Mouse (Mus musculus): ENCODE data around the gene Tagap.
"Not testable (repeated sequence)": the region's sequence is repeated elsewhere in the genome, so short reads cannot be mapped to it uniquely, and the experiment has no call there.

Tagap gene

DNA sequence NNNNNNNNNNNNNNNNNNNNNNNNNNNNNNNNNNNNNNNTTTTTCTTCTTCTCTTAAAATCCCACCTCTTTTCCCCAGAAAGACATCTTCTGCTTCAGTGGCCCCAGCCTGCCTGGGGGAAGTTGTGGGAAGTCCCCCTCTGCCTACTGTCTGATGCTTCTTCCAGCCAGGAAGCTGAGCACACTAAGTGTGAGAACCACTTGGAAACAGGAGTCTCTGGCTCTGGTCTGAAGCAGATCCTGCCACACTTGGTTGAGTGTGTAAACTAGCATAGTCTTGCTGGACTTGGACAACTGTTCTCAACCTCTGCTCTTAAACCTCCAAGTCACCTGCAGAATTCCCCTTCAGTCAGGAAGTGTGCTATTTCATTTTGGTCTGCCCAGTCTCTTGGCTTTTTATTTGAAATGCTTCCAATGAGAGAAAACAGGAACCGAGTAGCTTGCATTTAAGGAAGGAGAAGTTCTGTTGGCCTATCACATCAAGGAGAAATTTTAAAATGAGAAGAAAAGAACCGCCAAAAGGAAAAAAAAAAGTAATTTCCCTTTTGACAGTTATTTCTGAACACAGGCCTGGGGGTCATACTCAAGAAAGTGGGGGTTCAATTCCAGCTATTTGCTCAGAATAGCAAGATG is 11.1 kb upstream of the Tagap start:
- no peak for DNase-seq (ENCODE audit: low read depth, low spot score)

DNA sequence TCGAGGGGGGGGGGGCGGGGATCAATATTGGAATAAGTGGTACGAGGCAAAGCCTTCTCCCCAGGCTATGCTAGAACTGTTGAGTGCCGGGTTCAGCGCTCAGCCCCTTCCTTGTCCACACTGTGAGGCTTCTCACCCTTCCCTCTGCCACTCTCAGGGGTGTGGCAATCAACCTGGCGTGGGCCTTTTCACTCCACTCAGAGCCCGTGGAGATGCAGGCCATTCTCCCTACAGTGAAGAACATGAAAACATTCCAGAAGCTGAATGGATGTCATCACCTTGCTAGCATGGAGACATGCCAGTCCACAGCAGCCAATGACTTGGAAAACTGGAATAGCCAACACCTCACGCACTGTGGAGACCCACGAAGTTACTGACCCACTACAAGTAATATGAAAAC is 10.0 kb upstream of the Tagap start:
- no peak for DNase-seq (ENCODE audit: low read depth, low spot score)

DNA sequence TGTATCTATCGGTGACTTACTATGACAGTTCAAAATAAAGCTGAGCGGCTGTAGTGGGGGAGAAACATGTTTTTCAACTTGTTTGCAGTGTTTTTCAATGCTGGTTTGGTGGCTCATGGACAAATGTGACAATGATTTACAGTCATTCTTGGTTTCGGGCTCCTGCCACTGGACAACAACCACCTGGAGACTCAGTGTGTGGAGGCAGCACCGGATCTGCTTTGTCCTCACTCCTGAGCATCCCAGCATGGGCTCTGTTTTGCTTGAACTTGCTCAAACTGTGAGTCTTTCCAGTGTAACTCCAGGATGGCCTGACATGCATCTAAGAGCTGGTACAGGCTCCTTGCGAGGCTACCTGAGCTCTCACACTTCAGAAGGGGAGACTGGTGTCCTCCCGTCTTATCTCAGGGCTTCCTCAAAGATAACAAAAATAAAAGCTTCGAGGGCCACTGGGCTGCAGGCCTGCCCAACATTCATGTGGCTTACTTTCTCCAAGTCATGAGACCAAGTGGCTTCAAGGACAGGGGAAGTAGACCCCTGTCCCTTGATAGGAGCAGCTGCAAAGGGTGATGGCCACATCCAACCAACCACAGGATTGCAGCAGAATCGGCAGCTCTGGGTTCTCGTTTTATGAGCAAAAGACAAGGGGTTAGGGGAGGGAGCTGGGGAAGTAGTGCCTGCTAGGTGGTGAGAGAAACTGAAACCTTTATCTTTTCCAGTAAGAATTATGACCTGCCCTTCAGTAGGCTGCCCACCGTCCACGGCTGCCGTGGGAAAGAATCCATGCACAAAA is 8.8 kb upstream of the Tagap start:
- no peak for DNase-seq (ENCODE audit: low read depth, low spot score)

DNA sequence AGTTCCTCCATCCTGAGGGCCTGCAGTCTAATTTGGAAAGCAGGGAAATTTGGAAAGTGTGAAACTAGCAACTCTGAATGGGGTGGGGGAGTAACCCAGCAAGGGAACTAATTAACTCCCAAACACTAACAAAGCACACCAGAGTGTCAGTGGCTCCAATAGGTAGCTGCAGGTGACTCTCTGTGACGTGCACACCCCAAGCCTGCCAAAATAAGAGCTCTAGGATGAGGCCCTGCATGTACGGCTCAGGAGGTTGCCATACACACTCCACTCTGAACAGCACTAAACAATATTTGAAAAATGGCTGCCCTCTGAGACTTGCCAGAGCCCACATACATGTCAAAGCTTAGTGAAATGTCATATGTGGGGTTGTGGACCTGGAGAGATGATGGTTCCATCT is 7.4 kb upstream of the Tagap start:
- no peak for DNase-seq (ENCODE audit: low read depth, low spot score)

DNA sequence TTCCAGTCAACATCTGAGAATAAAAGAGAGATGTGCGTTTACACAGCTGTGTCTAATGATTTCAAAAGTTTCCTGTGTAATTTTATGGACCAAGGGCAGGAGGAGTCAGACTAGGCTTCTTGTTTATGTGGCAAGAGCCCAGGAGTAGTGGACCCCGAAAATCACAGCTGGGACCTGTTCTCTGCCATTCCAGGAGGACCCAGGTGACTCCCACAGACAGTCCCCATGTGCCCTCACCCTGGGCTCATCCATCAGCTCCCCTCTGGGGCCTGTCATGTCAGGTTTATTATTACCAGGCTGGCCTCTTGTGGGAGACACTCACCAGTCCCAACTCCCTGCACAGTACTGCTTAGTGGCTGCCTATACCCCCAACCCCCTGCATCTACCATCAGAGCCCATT is 6.6 kb upstream of the Tagap start:
- DNase-seq (ENCODE audit: low read depth, low spot score): no peak

DNA sequence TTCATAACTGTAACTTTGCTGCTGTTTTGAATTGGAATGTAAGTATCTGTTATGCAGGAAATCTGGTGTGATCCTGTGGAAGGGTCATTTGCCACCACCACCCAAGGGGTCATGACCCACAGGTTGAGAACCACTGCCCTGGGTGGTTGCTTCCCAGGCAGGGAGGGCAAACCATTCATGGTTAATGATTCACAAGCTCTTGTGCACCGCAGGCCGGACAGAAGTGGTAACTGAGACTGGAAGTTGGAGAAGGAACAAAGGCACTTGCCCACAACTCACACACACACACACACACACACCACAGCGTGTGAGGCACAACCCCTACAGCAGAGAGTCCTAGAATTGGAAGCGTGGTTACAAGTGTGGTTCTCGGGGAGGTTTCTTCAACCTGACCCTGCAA is 3.2 kb upstream of the Tagap start:
- no peak for DNase-seq (ENCODE audit: low read depth, low spot score)

DNA sequence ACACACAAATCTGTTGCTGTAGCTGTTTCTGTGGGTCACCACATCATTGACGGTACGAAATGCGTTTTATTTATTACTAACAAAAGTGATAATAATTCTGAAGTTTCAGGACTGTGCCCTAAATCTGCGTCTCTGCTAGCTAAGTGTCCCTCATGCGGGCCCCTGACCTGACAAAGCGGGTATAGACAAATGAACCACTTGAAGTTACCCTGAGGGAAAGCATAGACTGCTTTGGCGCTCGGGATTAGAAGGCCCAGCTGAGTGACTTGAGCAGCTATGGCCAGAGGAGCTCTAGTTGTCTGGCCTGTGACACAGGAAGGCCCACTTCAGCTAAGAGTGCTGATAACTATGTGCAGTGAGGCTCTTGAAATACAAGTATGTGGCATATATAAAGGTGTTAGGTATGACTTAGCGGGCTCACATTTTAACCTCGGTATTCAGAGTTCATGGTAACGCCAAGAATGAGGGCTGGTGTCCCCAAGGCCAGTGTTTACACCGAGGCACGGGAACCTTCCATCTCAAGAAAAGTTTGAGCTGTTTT is 1.5 kb upstream of the Tagap start:
- DNase-seq (ENCODE audit: low read depth, low spot score): no peak

DNA sequence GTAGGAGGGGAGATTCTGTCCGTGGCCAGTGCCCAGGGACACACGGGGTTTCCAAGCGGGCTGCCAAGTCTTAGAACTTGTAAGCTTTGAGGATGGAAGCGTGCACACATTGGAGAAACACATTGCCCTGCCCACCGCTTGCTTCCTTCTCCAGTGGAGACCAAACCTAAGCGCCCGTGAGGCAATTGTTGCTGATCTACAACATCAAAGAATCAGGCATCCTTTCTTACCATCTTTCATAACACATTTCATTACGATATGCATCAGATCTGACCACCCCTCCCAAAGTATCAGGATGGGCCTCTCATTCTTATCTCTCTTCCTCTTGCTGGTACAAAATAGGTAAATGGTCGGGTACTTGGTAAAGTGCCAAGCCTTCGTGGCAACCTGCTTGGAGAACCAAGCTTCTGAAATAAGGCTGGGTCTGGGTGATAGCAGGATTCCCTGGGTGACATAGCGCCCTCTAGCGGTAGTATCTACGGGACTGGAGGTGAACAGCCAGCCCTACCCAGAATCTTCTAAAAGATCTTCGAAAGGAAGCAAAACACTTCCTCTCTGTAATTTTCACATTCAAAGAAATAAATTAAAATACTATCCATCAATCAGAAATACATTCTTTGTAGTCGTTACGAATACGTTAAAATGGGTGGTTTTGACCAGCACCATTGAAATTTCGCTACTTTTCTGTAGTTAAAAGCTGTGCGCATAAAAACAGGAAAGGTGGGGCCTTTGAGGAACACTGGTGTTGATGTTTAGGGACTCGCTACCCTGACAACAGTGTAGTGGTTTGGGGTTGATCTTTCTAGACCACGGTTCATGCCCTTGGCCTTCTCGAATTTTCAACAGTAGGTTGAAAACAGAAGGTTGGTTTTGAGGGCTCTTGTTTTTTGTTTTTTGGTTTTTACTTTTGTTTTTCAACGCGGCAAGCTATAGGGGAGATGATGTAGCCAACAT is 2.1 kb downstream of the Tagap start:
- peak; percentile 36 for DNase-seq (ENCODE audit: low read depth, low spot score)

DNA sequence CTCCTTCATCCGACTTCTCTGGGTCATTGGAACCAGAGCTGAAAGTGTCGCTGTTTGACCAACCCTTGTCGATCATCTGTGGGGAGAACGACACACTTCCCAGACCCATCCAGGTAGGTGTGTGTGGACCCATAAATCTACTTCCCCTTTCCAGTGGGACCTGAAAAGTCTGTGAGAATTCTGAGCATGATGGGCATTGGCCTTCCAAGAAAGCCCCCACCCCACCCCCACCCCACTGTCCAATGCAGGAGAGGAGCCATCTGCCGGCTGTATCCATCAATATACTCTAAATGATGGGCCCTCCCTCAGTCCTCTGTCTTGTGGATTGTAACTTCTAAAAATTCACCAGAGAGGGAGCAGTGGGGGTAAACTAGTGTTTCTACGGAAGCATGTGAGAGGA is 2.9 kb downstream of the Tagap start:
- no peak for DNase-seq (ENCODE audit: low read depth, low spot score)

DNA sequence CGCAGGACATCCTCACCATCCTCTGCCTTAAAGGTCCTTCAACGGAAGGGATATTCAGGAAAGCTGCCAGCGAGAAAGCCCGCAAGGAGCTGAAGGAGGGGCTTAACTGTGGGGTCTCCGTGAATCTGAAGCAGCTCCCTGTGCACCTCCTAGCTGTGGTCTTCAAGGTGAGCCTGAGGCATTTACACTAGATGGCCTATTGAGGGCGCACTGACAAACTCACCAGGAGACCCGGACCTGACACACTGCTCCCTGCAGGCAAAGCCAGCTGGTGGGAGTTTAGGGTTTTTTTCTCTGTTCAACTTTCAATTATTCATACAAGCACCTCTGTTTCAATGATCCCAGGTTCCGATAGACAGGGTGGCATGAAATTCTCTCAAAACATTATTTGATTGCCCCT is 3.5 kb downstream of the Tagap start:
- DNase-seq (ENCODE audit: low read depth, low spot score): no peak

DNA sequence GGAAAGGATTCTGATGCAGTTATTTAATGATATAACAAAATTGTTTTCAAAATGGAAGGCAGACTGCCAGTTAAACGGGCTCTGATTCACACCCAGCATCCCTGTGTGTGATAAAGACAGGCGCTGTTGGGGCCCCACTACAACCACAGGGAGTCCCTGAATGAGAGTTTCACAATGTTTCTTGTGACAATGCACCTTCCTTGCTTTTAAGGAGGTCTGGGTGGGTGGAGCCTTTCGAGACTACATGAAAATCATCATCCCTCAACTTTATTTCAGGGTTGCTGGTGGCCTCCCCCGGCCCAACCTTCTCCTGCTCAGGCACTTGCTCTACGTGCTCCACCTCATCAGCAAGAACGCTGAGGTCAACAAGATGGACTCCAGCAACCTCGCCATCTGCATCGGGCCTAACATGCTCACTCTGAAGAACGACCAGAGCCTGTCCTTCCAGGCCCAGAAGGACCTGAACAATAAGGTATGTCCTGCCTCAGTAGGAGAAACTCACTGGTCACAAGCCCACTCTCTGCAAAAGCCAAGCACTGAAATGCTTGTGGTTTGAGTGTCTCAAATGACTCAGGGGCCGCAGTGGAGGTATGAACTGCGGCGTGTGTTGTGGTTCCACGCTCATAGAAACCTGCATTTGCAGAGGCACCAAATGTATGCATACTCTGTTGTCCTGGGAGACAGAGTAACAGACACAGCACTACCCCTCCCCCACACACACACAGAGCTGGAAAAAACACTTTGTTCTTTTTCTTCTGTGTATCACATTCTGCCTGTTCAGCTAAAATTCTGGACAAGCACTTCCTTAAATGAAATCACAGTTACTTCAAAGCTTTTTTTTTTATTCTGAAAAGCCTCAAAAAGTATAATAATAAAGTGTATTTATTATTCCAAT is 5.5 kb downstream of the Tagap start:
- no peak for DNase-seq (ENCODE audit: low read depth, low spot score)

DNA sequence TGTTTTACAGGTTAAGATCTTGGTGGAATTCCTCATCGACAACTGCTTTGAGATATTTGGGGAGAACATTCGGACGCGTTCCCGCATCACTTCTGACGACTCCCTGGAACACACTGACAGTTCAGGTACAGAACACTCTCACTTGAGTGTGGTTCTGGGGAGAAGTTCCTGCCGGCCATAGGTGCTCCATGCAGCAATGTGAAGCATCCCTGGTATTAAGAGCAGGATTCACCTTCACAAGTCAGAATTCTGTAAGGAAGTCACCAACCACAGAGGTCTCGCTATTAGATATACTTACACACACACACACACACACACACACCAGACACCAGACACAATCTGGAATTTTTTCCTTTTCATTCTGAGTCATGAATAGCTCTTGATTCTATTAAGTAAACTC is 6.3 kb downstream of the Tagap start:
- DNase-seq (ENCODE audit: low read depth, low spot score): not testable (repeated sequence)

DNA sequence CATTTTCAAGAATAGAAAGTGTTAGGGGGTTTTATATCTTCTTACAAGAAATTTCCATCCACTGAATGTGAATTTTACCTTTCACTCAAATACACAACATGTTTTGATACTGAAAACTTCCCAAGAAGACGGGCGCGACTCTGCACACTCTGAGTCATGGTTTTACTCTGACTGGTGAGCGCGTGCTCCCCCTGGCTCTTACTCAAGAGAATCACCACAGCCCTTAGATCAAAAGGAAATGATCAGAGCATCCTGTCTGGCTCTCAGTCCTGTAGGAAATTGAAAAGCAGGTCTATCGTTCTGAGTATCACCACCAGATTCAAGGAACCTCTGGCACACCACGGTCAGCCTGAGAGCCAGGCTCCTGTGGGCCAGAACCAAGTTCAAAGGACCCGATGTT is 13.8 kb downstream of the Tagap start:
- DNase-seq (ENCODE audit: low read depth, low spot score): no peak

DNA sequence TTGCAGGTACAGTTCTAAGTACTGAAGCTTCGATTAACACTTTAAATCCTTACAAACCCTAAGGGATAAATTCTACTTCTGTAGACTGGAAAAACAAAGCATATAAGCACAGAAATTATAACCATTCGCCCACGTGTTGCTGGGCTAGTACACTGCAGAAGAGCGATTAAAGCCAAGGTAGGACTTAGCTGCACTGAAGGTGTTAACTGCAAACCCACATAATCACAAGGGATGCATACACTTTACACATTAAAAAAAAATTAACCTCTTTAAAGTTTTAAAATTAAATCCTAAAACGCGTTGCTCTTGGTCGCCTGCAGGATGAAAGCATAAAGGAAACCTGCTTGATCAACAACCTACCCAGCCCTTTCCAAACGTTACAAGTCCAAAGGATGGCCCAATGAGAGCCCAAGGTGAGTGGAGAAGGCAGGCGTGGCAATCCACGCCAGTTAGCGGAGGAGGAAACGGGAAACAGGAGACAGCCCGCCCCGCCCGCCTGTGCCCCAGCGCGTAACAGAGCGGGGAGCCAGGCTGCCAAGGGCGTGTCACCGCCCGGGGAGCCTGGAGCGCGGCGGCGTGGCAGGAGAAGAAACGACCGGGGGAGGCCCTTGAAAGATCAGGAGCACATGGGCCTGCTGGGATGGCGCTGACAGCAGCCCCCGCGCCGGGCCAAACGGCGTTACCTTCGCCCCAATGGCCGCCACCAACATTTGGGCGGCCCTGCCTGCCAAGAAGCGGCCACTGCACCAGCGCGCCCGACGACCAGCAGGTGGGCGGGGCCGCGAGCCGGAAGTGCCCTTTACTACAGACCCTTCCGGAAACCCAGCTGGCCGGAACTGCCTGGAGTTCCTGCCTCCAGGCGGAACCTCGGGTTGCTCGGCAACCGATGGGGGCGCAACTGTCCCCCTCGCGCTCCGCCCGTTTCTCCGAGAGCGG is 19.6 kb downstream of the Tagap start, which contains the start of gene Rsph3a:
Gene Rsph3a (plus strand): TSS at position 498 of the 936 bp plus-strand sequence.
- peak; percentile 90 for DNase-seq (ENCODE audit: low read depth, low spot score)

DNA sequence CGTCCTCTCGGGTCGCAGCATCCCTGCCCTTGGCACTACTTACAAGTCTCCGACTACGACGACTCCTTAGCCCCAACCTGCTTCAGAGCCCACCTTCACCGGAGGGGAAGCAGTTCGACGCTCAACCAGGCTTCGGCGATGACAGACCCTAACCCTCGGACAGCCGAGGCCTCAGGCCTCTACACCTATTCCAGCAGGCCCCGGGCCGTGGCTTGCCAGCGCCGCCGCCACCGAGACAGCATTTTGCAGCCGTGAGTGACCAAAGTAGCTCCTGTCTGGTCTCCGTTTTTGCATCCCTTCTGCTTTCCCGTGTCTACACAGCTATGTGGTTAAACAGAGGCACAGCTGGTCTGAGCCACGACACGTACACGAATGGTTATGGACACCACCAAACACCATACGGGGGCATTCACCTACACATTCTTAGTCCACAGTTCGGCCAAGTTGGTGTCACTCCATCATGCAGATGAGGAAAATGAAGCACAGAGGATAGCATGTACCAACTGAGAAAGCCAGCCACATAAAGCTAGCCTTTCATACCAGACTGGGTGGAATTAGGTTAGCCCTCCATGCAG is 20.3 kb downstream of the Tagap start:
- DNase-seq (ENCODE audit: low read depth, low spot score): not testable (repeated sequence)

DNA sequence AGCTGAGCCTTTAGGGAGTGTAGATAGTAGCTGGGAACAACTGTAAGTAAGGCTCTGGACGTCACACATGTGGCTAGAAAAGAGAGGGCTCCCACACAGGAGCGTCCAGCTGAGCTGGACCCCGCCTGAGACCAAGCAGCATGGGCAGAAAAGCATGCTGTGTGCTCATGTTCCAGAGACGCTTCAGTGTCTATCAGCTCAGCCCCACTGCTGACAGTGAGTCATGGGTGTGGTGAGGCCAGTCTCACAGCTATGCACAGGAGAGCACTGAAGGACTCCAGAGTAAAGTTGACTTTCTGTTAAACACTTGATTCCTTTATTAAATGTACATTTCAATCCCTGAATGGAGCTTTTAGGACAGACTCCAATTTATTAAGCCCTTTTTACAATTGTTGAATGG is 25.5 kb downstream of the Tagap start:
- not testable (repeated sequence) for DNase-seq (ENCODE audit: low read depth, low spot score)

DNA sequence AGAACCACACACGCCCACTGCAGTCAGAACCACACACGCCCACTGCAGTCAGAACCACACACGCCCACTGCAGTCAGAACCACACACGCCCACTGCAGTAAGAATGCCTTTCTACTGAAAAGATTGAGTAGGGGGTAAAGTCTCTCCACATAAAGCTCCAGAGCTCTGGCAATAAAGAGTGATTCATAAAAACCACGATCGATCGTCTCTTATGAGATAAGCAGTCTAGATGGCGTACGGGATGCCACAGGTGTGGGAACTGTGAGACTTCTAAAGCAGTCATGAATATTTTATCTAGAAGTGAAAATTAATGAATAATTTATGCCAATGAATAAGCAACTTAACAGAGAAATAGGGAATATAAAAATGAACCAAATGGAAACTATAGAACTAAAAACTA is 31.4 kb downstream of the Tagap start:
- not testable (repeated sequence) for DNase-seq (ENCODE audit: low read depth, low spot score)

DNA sequence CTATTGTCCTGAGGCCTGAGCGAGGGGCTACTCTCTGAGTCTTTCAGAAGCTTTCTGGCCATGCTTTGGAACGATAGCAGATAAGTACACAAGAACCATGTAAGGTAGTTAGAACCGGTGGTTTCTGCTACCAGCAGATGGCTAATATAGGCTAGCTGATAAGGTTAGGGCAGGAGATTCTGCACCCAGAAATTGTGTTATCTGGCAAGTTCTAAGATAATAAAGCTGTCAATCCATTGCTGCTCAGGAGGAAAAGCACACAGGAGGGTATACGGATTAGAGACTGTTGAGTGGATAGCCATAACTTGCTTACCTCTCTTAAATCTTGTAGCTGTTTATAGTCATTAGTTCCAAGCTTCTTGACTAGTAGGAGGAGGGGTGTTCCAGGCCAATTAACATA is 37.5 kb downstream of the Tagap start:
- DNase-seq (ENCODE audit: low read depth, low spot score): not testable (repeated sequence)

DNA sequence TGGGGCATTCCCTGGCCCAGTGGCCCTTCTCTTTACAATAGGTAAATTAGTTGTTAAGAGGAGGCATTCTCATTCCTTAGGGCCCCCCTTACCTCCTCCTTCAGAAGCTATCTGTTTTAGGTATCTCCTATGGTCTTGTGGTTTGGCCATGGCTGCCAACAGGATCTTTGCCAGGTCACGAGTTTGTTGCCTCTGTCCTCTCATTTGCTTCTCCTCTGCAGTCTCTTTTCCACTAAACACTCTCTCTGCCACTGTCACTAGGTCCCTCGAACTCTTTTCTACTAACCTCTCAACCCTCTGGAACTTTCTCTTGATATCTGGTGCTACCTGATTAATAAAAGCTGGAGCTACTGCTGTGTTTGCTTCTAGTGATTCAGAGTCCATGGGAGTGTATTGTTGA is 38.6 kb downstream of the Tagap start:
- DNase-seq (ENCODE audit: low read depth, low spot score): not testable (repeated sequence)
